Mouse (Mus musculus): ENCODE measurements around the gene Flvcr2.
A peak's percentile ranks its signal among the peaks of the same experiment; 100 is the strongest.
"Not testable (repeated sequence)": the region's sequence is repeated elsewhere in the genome, so short reads cannot be mapped to it uniquely, and the experiment has no call there.

Flvcr2 gene

GRCm38 (mm10) chr12:85745827-85746695, at the start of gene Flvcr2:
Flvcr2 (plus strand) TSS chr12:85746539.
- peak; percentile 88 for DNase-seq

DNA sequence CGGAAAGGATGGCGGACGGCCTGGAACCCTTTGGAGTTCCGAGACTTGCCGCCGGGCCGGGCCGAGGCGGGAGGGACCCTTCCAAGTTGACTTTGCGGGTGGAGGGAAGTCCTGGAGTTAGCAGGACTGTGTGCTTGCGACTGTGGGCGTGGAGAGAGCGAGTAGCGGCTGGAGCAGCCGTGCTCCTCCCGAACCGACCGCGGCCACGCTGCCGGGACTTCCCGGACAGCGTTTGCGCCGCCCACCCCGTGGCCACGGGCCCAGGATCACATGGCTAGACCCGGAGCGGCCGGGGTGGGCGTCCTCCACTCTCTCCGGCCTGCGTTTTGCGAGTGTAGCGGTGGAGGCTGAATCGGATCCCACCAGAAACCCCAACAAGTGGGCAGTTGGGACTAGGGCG, 48.2 kb upstream of the Flvcr2 start:
- DNase-seq, result not testable (repeated sequence)

GRCm38 (mm10) chr12:85700191-85700841, 46.0 kb upstream of the Flvcr2 start:
- DNase-seq, result no peak

DNA sequence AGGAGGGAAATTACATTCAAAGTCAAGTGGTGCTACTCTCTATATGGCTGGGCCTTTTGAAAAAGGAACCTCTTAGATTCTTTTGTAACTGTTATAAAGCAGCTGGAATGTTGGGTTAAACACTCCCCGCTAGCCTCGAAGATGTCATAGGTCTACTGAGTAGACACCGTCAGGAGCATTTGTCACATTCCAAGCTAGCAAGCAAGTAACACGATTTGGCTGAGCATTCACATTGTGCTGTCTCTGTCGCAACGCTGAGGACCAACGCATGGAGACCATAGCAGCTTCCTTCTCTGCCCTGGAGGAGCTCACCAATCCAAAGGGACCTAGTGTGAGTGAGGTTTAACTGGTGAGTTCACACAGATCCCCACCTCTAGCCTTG, 45.5 kb upstream of the Flvcr2 start:
- DNase-seq, result peak in 1 of 2 experiments; percentile 55

GRCm38 (mm10) chr12:85702166-85703055, 43.9 kb upstream of the Flvcr2 start:
- no peak for DNase-seq

- peak in 1 of 2 experiments; percentile 42 for DNase-seq
Measured at GRCm38 (mm10) chr12:85703507-85703906, 42.8 kb upstream of the Flvcr2 start.

GRCm38 (mm10) chr12:85704566-85704965, 41.8 kb upstream of the Flvcr2 start:
- peak in 1 of 2 experiments; percentile 38 for DNase-seq

- DNase-seq, result peak; percentile 92 to 93
Measured at GRCm38 (mm10) chr12:85705002-85705830, 41.1 kb upstream of the Flvcr2 start.

GRCm38 (mm10) chr12:85705831-85706530, 40.4 kb upstream of the Flvcr2 start:
- DNase-seq, result no peak

- no peak for DNase-seq
Measured at GRCm38 (mm10) chr12:85706906-85707305, 39.4 kb upstream of the Flvcr2 start.

- no peak for DNase-seq
Measured at GRCm38 (mm10) chr12:85707391-85707790, 38.9 kb upstream of the Flvcr2 start.

DNA sequence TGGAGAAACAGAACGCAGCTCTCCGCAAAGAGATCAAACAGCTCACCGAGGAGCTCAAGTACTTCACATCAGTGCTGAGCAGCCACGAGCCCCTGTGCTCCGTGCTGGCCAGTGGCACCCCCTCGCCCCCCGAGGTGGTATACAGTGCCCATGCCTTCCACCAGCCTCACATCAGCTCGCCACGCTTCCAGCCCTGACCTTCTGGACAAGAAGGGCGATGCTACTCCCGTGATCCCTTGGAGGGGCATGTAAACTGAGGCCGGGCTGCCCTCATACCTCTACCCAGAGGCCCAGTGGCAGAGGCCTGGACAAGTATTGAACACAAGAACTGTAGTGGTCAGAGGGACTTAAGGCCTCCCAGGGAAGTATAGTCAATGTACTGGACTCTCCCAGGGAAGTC, 37.8 kb upstream of the Flvcr2 start:
- DNase-seq, result no peak

DNA sequence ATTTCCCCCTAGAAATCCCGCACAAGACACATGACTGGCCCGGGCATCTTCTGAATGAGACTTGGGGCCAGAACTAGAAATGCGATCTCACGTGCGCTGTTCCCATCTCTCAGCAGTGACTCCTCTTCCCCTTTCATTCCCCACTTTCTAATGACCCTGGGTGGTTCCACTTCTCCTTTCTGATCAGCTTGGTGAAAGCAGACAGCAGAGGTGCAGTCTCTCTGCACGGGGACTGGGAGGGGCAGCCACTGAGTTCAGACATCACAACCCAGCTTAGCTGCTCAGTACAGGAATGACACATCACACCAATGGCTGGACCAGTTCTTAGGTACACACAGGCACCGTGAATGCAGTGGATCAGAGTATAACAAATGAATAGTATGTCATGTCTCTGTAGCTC, 35.6 kb upstream of the Flvcr2 start:
- peak in 1 of 2 experiments; percentile 56 for DNase-seq

GRCm38 (mm10) chr12:85712587-85712986, 33.8 kb upstream of the Flvcr2 start:
- DNase-seq, result no peak

DNA sequence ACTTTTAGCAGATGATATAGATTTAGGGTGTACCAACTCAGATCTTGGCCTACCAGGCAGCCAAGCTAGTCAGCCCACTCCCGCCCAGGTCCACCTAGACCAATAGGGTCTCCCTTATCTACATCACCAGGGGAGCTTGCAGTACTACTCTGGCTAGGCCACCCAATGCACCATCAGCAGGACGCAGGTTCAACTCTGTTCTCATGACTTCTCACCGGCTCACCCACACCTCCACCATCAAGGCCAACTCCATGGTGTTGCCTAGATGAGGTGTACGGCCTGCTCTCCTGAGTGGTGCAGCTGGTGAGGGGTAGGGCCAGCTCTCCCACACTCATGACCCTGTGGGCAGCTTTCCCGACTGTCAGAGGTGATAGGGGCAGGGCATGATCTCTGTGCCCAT, 32.2 kb upstream of the Flvcr2 start:
- DNase-seq, result no peak

DNA sequence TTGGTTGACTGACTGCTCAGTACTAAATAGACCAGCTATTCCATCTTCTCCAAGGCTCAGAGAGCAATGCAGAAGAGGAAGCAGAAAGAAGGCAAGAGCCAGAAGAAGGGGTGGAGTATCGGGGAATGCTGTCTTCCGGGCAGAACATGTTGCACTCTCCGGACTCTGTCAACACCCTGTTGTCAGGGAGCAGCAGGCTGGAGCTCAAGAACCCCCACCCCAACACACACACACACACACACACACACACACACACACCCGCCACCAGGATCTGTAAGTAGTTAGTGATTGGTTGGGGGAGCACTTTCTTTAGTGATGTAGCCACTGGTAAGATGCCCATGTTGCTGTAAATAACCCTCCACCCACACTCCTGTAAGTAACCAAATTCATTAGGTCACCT, 21.0 kb upstream of the Flvcr2 start:
- DNase-seq, result no peak

DNA sequence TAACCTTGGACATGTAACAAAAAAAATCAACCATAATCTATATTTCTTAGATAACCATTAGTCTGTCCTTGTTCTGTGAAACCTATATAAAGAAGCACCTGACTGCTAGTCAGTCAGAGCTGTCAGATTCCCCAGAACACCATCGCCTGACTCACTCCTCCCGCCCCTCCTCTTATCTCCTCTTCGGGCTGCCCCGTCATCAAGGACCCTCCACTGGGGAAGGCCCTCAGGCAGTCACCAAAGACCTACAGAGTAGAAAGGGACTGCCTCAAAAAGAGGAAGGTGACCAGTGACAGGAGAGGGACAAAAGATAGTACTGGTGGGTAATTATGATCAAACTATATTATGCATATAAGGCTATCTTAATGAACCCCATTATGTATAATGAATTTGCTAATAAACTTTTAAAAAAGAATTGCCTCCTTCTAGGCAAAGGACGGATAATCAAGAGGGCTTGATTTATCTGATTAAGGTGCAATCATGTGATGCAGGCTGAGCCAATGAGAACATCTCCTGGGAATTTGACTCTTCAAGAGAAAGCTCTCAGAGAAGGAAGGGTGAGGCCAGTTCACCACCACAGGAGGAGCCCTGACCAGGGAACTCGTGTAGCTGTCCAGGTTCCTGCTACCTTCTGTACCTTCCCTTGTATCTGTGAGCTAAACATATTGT, 19.5 kb upstream of the Flvcr2 start:
- DNase-seq, result no peak

DNA sequence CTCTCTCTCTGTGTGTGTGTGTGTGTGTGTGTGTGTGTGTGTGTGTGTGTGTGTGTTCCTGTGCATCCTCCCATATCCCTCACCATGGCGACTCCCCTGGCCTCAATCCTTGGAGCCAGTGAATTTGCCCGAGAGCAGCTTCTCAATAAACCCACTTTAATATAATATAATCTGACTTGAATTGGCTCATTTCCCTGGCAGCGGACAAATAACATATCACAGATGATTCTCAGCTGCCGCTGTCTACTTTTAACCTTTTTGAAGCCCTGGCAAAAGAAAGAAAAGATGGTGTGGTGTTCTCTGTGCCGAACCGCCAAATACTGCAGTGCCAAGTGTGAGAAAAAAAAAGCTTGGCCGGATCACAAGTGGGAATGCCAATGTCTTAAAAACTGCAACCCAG, 18.2 kb upstream of the Flvcr2 start:
- DNase-seq, result no peak

DNA sequence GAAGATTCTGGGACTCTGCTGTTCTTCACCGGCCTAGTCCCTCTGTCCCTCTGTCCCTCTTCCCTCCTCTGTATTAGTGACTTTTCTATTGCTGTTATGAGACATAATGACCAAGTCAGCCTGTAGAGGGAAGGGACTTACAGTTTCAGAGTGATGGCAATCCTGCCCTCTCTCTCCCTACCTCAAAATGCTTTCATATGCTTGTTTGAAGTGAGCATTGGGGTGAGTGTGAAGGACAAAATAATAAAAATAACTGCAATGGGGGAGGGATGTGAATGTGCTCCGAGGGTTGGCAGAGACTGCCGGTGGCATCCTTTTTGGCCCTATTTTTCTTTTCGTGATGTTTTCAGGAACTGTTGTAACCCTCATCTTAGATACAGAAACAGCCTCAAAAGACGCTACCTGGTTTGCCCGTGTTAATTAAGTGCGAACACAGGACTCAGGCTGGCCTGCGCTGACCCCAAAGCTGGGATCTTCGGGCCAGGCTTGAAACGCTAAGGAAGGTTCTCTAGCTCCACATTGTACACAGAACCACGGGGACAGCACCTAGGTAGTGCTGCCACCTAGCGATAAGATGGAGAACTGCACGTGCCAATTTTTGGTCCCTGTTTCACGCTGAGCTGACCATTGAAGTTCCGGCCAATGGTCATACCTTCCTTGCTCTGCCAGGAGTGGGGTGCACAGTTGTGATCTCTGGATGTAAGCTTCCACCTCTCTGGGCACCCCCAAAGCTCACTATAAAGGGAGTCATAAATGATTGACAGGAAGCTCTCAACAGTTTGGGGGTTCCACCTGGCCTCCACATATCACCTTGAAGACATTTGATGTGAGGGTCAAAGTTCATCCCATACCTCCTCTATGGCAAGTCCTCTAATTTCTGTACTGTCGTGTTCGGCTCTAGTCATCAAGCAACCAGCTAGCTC, 17.1 kb upstream of the Flvcr2 start:
- DNase-seq, result peak; percentile 60 to 82

DNA sequence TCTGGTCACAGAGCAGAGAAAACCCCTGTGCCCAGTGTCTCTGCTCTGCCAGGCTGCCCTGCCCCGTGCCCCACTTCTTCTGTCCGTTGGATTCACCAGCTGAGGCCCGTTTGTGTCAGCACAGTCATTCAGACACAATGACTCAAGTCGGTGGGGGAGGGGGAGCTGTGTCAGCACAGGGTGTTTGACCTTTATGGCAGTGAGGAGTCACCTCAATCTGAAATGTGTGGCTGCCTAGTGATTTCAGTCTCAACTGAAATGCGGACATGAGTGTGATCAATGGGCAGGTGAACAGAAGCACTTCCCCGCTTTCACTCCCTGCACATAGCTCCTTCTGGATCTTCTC, 16.4 kb upstream of the Flvcr2 start:
- no peak for DNase-seq

Measured in lung, postnatal 4 days (tissue).